Mouse (Mus musculus) ES-Bruce4 (cell line): ENCODE results near the gene Znrd1as. TPM values are rescaled to one million over a fixed set of nuclear protein-coding genes. Genes with fewer than 3 reads are reported as not detected.
A peak's percentile ranks its signal among the peaks of the same experiment; 100 is the strongest.

Experiments
- H3K27ac ChIP-seq: 2 replicates; pipeline ENCODE4 v1.5.1; 2012; ENCODE audit warnings: low read length, inconsistent platforms; ENCODE audit not compliant: insufficient read depth
- H3K27me3 ChIP-seq: 2 replicates; pipeline ENCODE4 v1.6.1; 2012; ENCODE audit warnings: mild to moderate bottlenecking, low read length, inconsistent platforms; ENCODE audit not compliant: control insufficient read depth, poor library complexity, insufficient read depth, severe bottlenecking
- H3K36me3 ChIP-seq: 2 replicates; pipeline ENCODE4 v1.6.1; 2012; ENCODE audit warnings: inconsistent platforms, mild to moderate bottlenecking, low read length, moderate library complexity; ENCODE audit not compliant: control insufficient read depth, poor library complexity, insufficient read depth, severe bottlenecking
- H3K4me1 ChIP-seq: one replicate; pipeline ENCODE4 v1.8.1; 2011; ENCODE audit warnings: low read length; ENCODE audit not compliant: control insufficient read depth, insufficient read depth
- H3K4me3 ChIP-seq: 2 replicates; pipeline ENCODE4 v1.5.1; 2011; ENCODE audit warnings: low read depth, mild to moderate bottlenecking, low read length
- H3K9ac ChIP-seq: 2 replicates; pipeline ENCODE4 v1.6.1; 2012; ENCODE audit warnings: low read depth, mild to moderate bottlenecking, inconsistent platforms; ENCODE audit not compliant: poor library complexity, severe bottlenecking
- H3K9me3 ChIP-seq: replicated peaks from 2 replicates; pipeline ENCODE4 v1.6.1; 2012; ENCODE audit warnings: mild to moderate bottlenecking, low read length, inconsistent platforms; ENCODE audit not compliant: control insufficient read depth, poor library complexity, insufficient read depth, severe bottlenecking
- CTCF ChIP-seq: IDR thresholded peaks from one replicate; pipeline ENCODE4 v1.8.1; 2011; ENCODE audit warnings: low read depth, low read length
- EP300 ChIP-seq: IDR thresholded peaks from 2 replicates; pipeline ENCODE4 v1.6.1; 2011; ENCODE audit warnings: low read depth, low read length; ENCODE audit not compliant: insufficient read depth
- POLR2A ChIP-seq: IDR thresholded peaks from one replicate; pipeline ENCODE4 v1.8.1; 2011; ENCODE audit warnings: low read length; ENCODE audit not compliant: insufficient read depth
- polyA plus RNA-seq: library from polyadenylated mRNA; stranded (reverse); fragments of >200 nt; gene quantifications from 2 replicates; pipeline ENCODE4 v1.2.4, GENCODE M21; 2011; ENCODE audit warnings: low read depth; ENCODE audit not compliant: missing spikeins, insufficient read depth, insufficient read length

Gene Znrd1as
- polyA plus RNA-seq, 1 experiment: 30.5 TPM

DNA sequence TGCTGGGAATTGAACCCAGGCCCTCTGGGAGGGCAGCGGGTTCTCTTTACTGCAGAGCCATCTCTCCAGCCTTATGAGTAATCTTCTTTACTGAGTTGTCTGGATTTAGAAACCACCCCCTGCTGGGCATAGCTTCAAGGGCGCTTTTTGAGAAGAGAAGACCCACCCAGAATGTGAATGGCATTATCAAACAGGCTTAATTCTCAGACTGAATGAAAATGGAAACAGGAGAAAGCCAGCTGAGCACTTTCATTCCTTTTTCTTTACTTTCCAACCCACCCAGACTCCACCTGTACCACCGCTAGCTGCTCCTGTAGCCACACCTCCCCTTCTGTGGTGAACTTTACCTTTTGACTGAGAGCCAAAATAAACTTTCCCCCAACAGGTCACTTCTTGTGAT is 37.1 kb downstream of the Znrd1as start:
- TF ChIP-seq POLR2A (no peak), EP300 (peak; percentile 93)
- Histone ChIP-seq H3K9ac (0 out of 2 replicates have a peak overlapping the region, but pooled peaks have one; percentile 65), H3K4me1 (peaks cover 4% of the 10 kb centered on the region), H3K9me3 (no peaks in the 10 kb centered on the region), H3K36me3 (no peaks in the 10 kb centered on the region), H3K4me3 (no peak overlapping the region), H3K27ac (peak overlapping the region; percentile 100), H3K27me3 (no peaks in the 10 kb centered on the region)

DNA sequence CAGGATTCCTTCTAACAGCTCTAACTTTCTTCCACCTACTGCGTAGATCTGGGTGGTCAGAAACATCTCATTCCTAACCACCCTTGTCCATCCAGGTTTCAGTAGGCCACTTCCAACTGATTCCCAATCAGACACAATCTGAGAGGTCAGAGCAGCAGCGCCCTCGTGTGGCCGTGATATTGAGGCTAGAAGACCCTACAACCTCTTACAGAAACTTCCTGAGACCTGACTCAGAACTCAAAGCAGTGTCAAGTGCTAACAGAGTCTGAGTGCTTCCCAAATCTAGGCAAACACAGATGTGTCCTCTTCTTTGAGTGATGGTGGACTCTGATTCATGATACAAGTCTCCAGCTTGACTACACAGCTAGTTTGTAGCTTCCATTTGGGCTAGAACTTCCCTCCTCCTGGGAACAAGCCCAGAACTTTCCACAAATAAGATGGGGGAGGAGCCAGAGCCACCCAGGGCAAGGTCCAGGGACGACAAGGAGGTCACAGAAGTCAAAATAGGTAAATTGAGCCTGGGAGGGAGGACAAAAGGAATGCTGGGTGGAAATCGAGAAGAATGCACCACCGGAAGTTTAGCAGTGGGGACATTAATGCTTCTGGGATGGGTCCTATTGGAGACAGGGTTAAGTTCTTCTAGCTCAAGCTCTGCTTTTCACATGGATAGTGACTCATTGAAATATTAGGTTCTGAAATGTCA is 38.8 kb downstream of the Znrd1as start:
- peak overlapping the region; percentile 100 for H3K27ac ChIP-seq
- TF ChIP-seq CTCF (peak; percentile 86), EP300 (peak; percentile 93), POLR2A (no peak)
- H3K4me3 ChIP-seq: no peak overlapping the region
- H3K36me3 ChIP-seq: no peaks in the 10 kb centered on the region
- peaks cover 2% of the 10 kb centered on the region for H3K4me1 ChIP-seq
- H3K27me3 ChIP-seq: no peaks in the 10 kb centered on the region
- H3K9me3 ChIP-seq: no peaks in the 10 kb centered on the region
- peak overlapping the region; percentile 37 for H3K9ac ChIP-seq

DNA sequence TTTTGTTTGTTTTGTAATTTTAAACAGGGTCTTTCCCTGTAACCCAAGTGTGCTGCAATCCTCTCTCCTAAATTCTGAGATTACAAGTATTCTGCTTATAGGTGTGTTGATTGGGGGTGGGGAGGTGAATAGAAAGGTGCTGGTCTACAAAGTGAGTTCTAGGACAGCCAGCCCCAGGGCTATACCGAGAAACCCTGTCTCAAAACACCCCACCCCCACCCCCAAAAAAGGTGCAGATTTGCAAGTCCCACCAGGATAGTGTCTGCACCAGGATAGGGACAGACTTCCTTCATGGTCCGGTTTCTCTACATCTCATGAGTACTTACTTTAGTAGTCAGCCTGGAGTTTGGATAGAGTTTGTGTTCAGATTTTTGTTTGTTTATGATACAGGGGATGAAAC is 40.1 kb downstream of the Znrd1as start:
- H3K9ac ChIP-seq: peak overlapping the region; percentile 85

DNA sequence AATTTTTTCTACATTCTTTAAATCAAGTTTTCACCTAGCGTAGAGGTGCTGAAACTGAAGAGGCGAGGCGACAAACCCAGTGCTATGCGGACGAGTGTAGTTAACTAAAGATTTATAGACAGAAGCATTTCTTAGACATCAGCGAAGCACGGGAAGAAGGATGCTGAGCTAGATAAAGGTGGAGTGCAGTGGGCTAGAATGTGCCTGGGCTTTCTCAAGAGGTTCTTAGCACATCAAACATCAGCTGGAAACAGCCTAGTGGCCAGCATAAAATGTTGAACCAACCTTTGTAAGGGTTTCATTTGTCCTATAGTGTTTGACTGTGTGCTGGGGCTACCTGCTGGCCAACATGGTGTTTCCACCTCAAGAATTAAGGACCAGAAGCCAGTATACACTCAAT is 42.5 kb downstream of the Znrd1as start, which contains the start of gene Zfp57:
Gene Zfp57, plus strand, starts transcription at position 301 of the 400 bp plus-strand sequence.
- Histone ChIP-seq H3K4me1 (no peaks in the 10 kb centered on the region), H3K4me3 (peak within 1 kb of the TSS; percentile 80), H3K9me3 (no peaks in the 10 kb centered on the region), H3K9ac (peak within 1 kb of the TSS; percentile 96), H3K36me3 (peaks cover 28% of the 10 kb centered on the region), H3K27ac (peak within 1 kb of the TSS; percentile 87), H3K27me3 (no peaks in the 10 kb centered on the region)
- TF ChIP-seq EP300: no peak
- TF ChIP-seq POLR2A: no peak
- no peak for TF ChIP-seq CTCF

More for the DNA sequence above, 40.1 kb downstream of the Znrd1as start:
- H3K27me3 ChIP-seq: no peaks in the 10 kb centered on the region
- TF ChIP-seq POLR2A (no peak), CTCF (no peak), EP300 (peak; percentile 86)
- peaks cover 4% of the 10 kb centered on the region; the same call in 1 of the 2 replicates for H3K36me3 ChIP-seq
- peak overlapping the region; percentile 100 for H3K27ac ChIP-seq
- peaks cover 2% of the 10 kb centered on the region for H3K4me1 ChIP-seq
- no peaks in the 10 kb centered on the region for H3K9me3 ChIP-seq
- H3K4me3 ChIP-seq: no peak overlapping the region

DNA sequence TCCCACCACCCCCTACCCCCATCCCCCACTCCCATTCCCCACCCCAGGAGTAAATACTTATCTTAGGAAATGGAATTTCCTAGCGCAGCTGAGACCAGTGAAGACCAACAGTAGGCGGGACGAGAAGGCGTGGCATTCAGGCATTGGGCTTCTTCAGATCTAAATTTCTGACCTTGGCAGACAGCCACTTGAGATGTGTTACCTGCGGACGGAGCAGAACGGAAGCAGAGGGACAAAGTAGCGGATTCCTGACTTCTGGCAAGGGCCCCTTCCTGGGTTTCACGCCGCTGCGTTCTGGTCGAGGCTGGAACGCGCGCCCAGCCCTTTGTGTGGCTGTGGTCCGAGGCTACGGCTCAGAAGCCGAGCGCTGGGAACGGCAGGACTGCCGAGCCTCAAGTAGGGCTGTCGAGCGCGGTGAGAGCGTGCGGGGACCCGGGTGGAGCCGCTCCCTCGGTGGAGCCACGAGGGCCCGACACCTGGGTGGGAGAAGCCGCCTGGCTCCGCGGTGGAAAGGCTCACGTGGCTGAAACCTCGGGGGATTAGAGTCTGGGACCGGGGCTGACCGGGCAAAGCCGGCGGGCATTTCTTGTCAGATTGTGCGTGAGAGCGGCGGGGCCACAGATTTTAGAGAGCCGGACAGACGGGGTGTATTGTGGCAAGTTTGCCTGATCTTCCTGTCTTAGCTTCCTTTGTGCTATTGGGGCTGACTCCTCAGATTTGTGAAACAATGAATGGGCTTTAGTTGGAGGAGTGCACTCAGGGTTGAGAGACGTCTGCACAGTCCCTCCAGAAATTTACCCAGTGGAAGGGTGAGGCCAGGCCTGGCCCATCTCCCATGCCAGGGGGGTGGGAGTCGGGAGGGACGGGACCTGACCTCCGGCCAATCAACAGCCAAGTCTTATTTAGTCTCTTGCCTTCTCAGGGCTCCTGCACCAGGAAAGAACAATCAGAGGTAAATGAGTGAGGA is 44.3 kb downstream of the Znrd1as start:
- no peaks in the 10 kb centered on the region for H3K27me3 ChIP-seq
- peaks cover 45% of the 10 kb centered on the region for H3K36me3 ChIP-seq
- no peaks in the 10 kb centered on the region for H3K9me3 ChIP-seq
- peak; percentile 83 for TF ChIP-seq POLR2A
- peak; percentile 74; the same call in 1 of the 2 replicates for TF ChIP-seq EP300
- TF ChIP-seq CTCF: no peak
- peak overlapping the region; percentile 89 for H3K27ac ChIP-seq
- peak overlapping the region; percentile 96 for H3K9ac ChIP-seq
- peak overlapping the region; percentile 80 for H3K4me3 ChIP-seq
- no peaks in the 10 kb centered on the region for H3K4me1 ChIP-seq
